Mouse (Mus musculus): ENCODE data around the gene Gm960. TPM values are rescaled to one million over a fixed set of nuclear protein-coding genes. Genes with fewer than 3 reads are reported as not detected.
"Not testable (repeated sequence)": the region's sequence is repeated elsewhere in the genome, so short reads cannot be mapped to it uniquely, and the experiment has no call there.

Gene Gm960
- polyA plus RNA-seq, 1 experiment from 2014 or later, result 2.3 TPM

- Histone ChIP-seq H3K9me3 (ENCODE audit: control insufficient read depth, low read length) (no peaks in the 10 kb centered on the region), H3K36me3 (ENCODE audit: control insufficient read depth, insufficient read depth, low read length) (no peaks in the 10 kb centered on the region), H3K27ac (ENCODE audit: low read depth, low read length) (no peak overlapping the region), H3K27me3 (ENCODE audit: control insufficient read depth, insufficient read depth, low read length) (no peaks in the 10 kb centered on the region), H3K4me1 (ENCODE audit: control insufficient read depth, insufficient read depth, low read length) (no peaks in the 10 kb centered on the region), H3K4me3 (ENCODE audit: low read depth, low read length) (no peak overlapping the region), H3K4me2 (no peak overlapping the region), H3K9ac (ENCODE audit: low read length) (no peak overlapping the region)
- ATAC-seq (ENCODE audit: low FRiP score) (no peak), DNase-seq (ENCODE audit: low spot score, missing footprints) (peak; percentile 80)
- WGBS, result 41% methylated on average over 24 of the region's 24 CpGs
Measured at GRCm38 (mm10) chr19:4603801-4604723, 94.4 kb downstream of the Gm960 start.

- Histone ChIP-seq H3K27ac (ENCODE audit: low read depth, low read length) (no peak overlapping the region), H3K36me3 (ENCODE audit: control insufficient read depth, insufficient read depth, low read length) (no peaks in the 10 kb centered on the region), H3K4me3 (ENCODE audit: low read depth, low read length) (no peak overlapping the region), H3K27me3 (ENCODE audit: control insufficient read depth, insufficient read depth, low read length) (no peaks in the 10 kb centered on the region), H3K4me1 (ENCODE audit: control insufficient read depth, insufficient read depth, low read length) (no peaks in the 10 kb centered on the region), H3K9ac (ENCODE audit: low read length) (no peak overlapping the region), H3K9me3 (ENCODE audit: control insufficient read depth, low read length) (no peaks in the 10 kb centered on the region), H3K4me2 (no peak overlapping the region)
- DNase-seq (ENCODE audit: low spot score, missing footprints) (no peak), ATAC-seq (ENCODE audit: low FRiP score) (no peak)
- WGBS, result 90% methylated on average over 20 of the region's 20 CpGs
Measured at GRCm38 (mm10) chr19:4602459-4602858, 96.0 kb downstream of the Gm960 start.

DNA sequence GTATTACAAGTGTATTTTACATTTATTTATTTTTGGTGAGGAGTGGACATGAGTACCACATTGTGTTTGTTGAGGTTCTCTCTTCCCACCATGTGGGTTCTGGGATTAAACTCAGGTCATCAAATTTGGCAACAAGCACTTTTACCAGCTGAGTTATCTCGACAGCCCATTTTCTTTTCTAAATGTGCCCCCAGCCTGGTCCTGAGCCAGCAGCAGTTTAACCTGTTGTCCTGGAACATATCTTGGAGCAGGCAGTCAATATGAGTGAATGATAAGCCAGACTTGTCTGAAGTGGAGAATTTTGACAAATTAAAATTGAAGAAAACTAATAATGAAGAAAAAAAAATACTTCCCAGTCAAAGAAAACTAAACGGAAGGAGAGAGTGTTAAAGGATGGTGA is 102.4 kb downstream of the Gm960 start:
- no peaks in the 10 kb centered on the region for H3K4me1 ChIP-seq (ENCODE audit: control insufficient read depth, insufficient read depth, low read length)
- no peak overlapping the region for H3K27ac ChIP-seq (ENCODE audit: low read depth, low read length)
- no peak overlapping the region for H3K4me3 ChIP-seq (ENCODE audit: low read depth, low read length)
- no peaks in the 10 kb centered on the region for H3K27me3 ChIP-seq (ENCODE audit: control insufficient read depth, insufficient read depth, low read length)
- H3K36me3 ChIP-seq (ENCODE audit: control insufficient read depth, insufficient read depth, low read length), result no peaks in the 10 kb centered on the region
- H3K4me2 ChIP-seq, result no peak overlapping the region
- DNase-seq (ENCODE audit: low spot score, missing footprints) (no peak), ATAC-seq (ENCODE audit: low FRiP score) (no peak)
- WGBS, result 76% methylated on average over 2 of the region's 2 CpGs
- no peak overlapping the region for H3K9ac ChIP-seq (ENCODE audit: low read length)
- H3K9me3 ChIP-seq (ENCODE audit: control insufficient read depth, low read length), result no peaks in the 10 kb centered on the region

- no peak overlapping the region for H3K27ac ChIP-seq (ENCODE audit: low read depth, low read length)
- H3K9me3 ChIP-seq (ENCODE audit: control insufficient read depth, low read length), result no peaks in the 10 kb centered on the region
- H3K4me3 ChIP-seq (ENCODE audit: low read depth, low read length), result no peak overlapping the region
- H3K36me3 ChIP-seq (ENCODE audit: control insufficient read depth, insufficient read depth, low read length), result no peaks in the 10 kb centered on the region
- H3K9ac ChIP-seq (ENCODE audit: low read length), result no peak overlapping the region
- peak; percentile 61 for DNase-seq (ENCODE audit: low spot score, missing footprints)
- H3K27me3 ChIP-seq (ENCODE audit: control insufficient read depth, insufficient read depth, low read length), result no peaks in the 10 kb centered on the region
- no peaks in the 10 kb centered on the region for H3K4me1 ChIP-seq (ENCODE audit: control insufficient read depth, insufficient read depth, low read length)
- no peak overlapping the region for H3K4me2 ChIP-seq
- ATAC-seq (ENCODE audit: low FRiP score), result no peak
- 49% methylated on average over 7 of the region's 7 CpGs for WGBS
Measured at GRCm38 (mm10) chr19:4593792-4594522, 104.5 kb downstream of the Gm960 start.

DNA sequence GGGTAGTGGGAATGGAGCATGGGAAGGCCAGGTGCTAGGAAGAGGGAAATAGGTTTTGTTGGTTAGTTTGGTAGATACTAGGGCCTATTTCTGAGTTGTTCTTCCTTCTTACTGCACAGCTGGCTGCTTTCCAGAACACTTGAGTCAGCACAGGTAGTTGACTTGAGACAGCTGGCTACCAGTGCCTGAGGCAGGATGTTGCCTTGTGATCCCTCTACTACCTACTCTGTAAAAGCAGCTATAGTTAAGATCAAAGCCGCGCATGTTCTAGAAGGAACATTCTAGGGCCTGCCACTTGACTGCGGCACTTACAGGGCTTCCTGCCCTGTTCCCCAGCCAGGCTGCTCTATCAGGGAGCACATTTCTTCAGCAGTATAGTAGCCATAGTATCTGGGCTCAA is 108.4 kb downstream of the Gm960 start:
- DNase-seq (ENCODE audit: low spot score, missing footprints) (no peak), ATAC-seq (ENCODE audit: low FRiP score) (no peak)
- 95% methylated on average over 3 of the region's 3 CpGs for WGBS
- Histone ChIP-seq H3K4me1 (ENCODE audit: control insufficient read depth, insufficient read depth, low read length) (no peaks in the 10 kb centered on the region), H3K9me3 (ENCODE audit: control insufficient read depth, low read length) (no peaks in the 10 kb centered on the region), H3K27me3 (ENCODE audit: control insufficient read depth, insufficient read depth, low read length) (no peaks in the 10 kb centered on the region), H3K9ac (ENCODE audit: low read length) (no peak overlapping the region), H3K27ac (ENCODE audit: low read depth, low read length) (no peak overlapping the region), H3K4me2 (no peak overlapping the region), H3K36me3 (ENCODE audit: control insufficient read depth, insufficient read depth, low read length) (no peaks in the 10 kb centered on the region), H3K4me3 (ENCODE audit: low read depth, low read length) (no peak overlapping the region)

- no peaks in the 10 kb centered on the region for H3K36me3 ChIP-seq (ENCODE audit: control insufficient read depth, insufficient read depth, low read length)
- no peaks in the 10 kb centered on the region for H3K4me1 ChIP-seq (ENCODE audit: control insufficient read depth, insufficient read depth, low read length)
- H3K27ac ChIP-seq (ENCODE audit: low read depth, low read length), result no peak overlapping the region
- H3K4me2 ChIP-seq, result no peak overlapping the region
- no peak overlapping the region for H3K9ac ChIP-seq (ENCODE audit: low read length)
- no peaks in the 10 kb centered on the region for H3K9me3 ChIP-seq (ENCODE audit: control insufficient read depth, low read length)
- DNase-seq (ENCODE audit: low spot score, missing footprints) (no peak), ATAC-seq (ENCODE audit: low FRiP score) (no peak)
- H3K4me3 ChIP-seq (ENCODE audit: low read depth, low read length), result no peak overlapping the region
- H3K27me3 ChIP-seq (ENCODE audit: control insufficient read depth, insufficient read depth, low read length), result no peaks in the 10 kb centered on the region
- WGBS, result 87% methylated on average over 1 of the region's 1 CpGs
Measured at GRCm38 (mm10) chr19:4589081-4589480, 109.4 kb downstream of the Gm960 start.

- no peak for ATAC-seq (ENCODE audit: low FRiP score)
- H3K4me1 ChIP-seq (ENCODE audit: control insufficient read depth, insufficient read depth, low read length), result no peaks in the 10 kb centered on the region
- H3K27ac ChIP-seq (ENCODE audit: low read depth, low read length), result no peak overlapping the region
- no peak for DNase-seq (ENCODE audit: low spot score, missing footprints)
- H3K36me3 ChIP-seq (ENCODE audit: control insufficient read depth, insufficient read depth, low read length), result no peaks in the 10 kb centered on the region
- no peak overlapping the region for H3K4me3 ChIP-seq (ENCODE audit: low read depth, low read length)
- no peak overlapping the region for H3K4me2 ChIP-seq
- H3K9ac ChIP-seq (ENCODE audit: low read length), result no peak overlapping the region
- no peaks in the 10 kb centered on the region for H3K27me3 ChIP-seq (ENCODE audit: control insufficient read depth, insufficient read depth, low read length)
- H3K9me3 ChIP-seq (ENCODE audit: control insufficient read depth, low read length), result no peaks in the 10 kb centered on the region
- WGBS, result 73% methylated on average over 3 of the region's 3 CpGs
Measured at GRCm38 (mm10) chr19:4588430-4588829, 110.0 kb downstream of the Gm960 start.

GRCm38 (mm10) chr19:4587426-4587825 is 111.0 kb downstream of the Gm960 start:
- no peak overlapping the region for H3K27ac ChIP-seq (ENCODE audit: low read depth, low read length)
- H3K9me3 ChIP-seq (ENCODE audit: control insufficient read depth, low read length), result no peaks in the 10 kb centered on the region
- 72% methylated on average over 2 of the region's 2 CpGs for WGBS
- no peak overlapping the region for H3K4me2 ChIP-seq
- H3K4me1 ChIP-seq (ENCODE audit: control insufficient read depth, insufficient read depth, low read length), result no peaks in the 10 kb centered on the region
- no peak overlapping the region for H3K9ac ChIP-seq (ENCODE audit: low read length)
- H3K27me3 ChIP-seq (ENCODE audit: control insufficient read depth, insufficient read depth, low read length), result no peaks in the 10 kb centered on the region
- DNase-seq (ENCODE audit: low spot score, missing footprints) (no peak), ATAC-seq (ENCODE audit: low FRiP score) (no peak)
- H3K36me3 ChIP-seq (ENCODE audit: control insufficient read depth, insufficient read depth, low read length), result no peaks in the 10 kb centered on the region
- H3K4me3 ChIP-seq (ENCODE audit: low read depth, low read length), result no peak overlapping the region

GRCm38 (mm10) chr19:4586783-4587182 is 111.7 kb downstream of the Gm960 start:
- ATAC-seq (ENCODE audit: low FRiP score); H3K9me3 ChIP-seq (ENCODE audit: control insufficient read depth, low read length); H3K36me3 ChIP-seq (ENCODE audit: control insufficient read depth, insufficient read depth, low read length); H3K4me3 ChIP-seq (ENCODE audit: low read depth, low read length); DNase-seq (ENCODE audit: low spot score, missing footprints); H3K27ac ChIP-seq (ENCODE audit: low read depth, low read length); H3K9ac ChIP-seq (ENCODE audit: low read length); H3K4me1 ChIP-seq (ENCODE audit: control insufficient read depth, insufficient read depth, low read length); H3K4me2 ChIP-seq; H3K27me3 ChIP-seq (ENCODE audit: control insufficient read depth, insufficient read depth, low read length): not testable (repeated sequence)
